Mouse (Mus musculus) embryonic fibroblast, embryonic 13.5 days (primary cell): ENCODE measurements around the gene Chchd6.

ENCODE experiments used
- CTCF ChIP-seq: IDR thresholded peaks from 2 replicates; pipeline ENCODE4 v1.5.1; 2011; ENCODE audit warnings: mild to moderate bottlenecking, control low read depth, low read length, moderate library complexity, borderline replicate concordance; ENCODE audit not compliant: insufficient read depth
- POLR2A ChIP-seq: IDR thresholded peaks from 2 replicates; pipeline ENCODE4 v1.6.1; 2011; ENCODE audit warnings: low read depth, mild to moderate bottlenecking, control low read depth, low read length, moderate library complexity

DNA sequence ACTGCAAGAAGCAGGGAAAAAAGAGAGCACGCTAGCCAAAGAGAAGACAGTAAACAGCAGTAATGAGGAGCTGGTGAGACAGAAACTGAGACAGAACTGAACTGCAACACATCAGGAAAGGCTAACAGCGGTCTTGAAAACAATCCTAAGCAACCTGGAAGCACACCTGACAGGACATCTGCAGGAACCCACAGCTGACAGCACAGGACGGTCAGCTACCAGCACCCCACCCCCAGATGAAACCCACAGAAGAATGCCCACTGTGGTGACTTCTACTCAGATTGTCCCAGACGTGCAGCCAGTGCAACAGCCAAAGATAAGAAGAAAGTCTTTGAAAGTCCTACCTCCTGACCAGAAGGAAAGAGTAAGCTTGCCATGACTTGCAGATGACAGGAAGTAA lies 103.1 kb downstream of the Chchd6 start:
- TF ChIP-seq CTCF (no peak), POLR2A (no peak)
